Comparison of ENCODE assay signal across 9 mouse cellular contexts in the genomic region with DNA sequence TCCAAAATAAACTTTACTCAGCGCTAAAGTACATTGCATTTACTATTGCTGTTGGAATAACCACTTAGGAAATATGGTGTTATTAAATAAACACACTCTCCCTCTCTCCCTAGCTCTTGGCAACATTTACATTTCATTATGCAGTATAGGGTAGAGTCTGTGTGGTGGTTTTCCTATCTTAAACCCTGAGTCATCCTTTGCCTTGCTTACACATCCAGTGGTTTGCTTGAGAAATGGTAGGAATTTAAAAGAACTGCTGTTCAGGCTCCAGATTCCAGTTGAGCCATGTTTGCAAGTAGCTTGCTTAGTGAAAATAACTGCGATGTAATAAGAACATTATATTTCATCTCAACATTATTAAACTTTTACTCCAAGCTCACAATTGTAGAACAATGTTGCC. TPM values are rescaled to one million over a fixed set of nuclear protein-coding genes. Genes with fewer than 3 reads are reported as not detected.
DNase-seq lines count a peak whose midpoint lies in the region; ATAC-seq and TF ChIP-seq lines count a peak whose summit lies in the region.
"Had no signal": no experiment of that assay in that cellular context is flagged by ENCODE, and none has a peak within 500 bp of the region (broad histone marks: within the 10 kb centered on the region; RNA-seq: fewer than 3 reads in every experiment).

No protein-coding gene starts in this region.

- no peak overlapping the region for H3K9ac ChIP-seq in heart, embryonic 12.5 days
- peak overlapping the region; percentile 77 for H3K9ac ChIP-seq in hindbrain, embryonic 12.5 days
- H3K9ac ChIP-seq in midbrain, embryonic 13.5 days (replicated peaks): peak overlapping the region; percentile 88; the same call in 1 of the 2 replicates

- H3K4me1 ChIP-seq in heart, embryonic 12.5 days (replicated peaks): peaks cover 10% of the 10 kb centered on the region
- H3K4me1 ChIP-seq in hindbrain, embryonic 12.5 days: peaks cover 19% of the 10 kb centered on the region
- peaks cover 22% of the 10 kb centered on the region for H3K4me1 ChIP-seq in midbrain, embryonic 13.5 days (replicated peaks)

- intact Hi-C loops in heart, postnatal 25 days (cut with DNase I): loop anchor here (10.0 kb wide), 1 partner anchor 196 kb away; no protein-coding TSS in a partner anchor

- ATAC-seq in heart, embryonic 12.5 days (ENCODE audit: insufficient number of reproducible peaks, low FRiP score): no peak
- no peak for ATAC-seq in hindbrain, embryonic 12.5 days (ENCODE audit: low FRiP score)
- no peak for ATAC-seq in midbrain, embryonic 13.5 days
- no peak for ATAC-seq in megakaryocyte, adult 5-6 weeks (ENCODE audit: poor library complexity, severe bottlenecking)

- no peak for TF ChIP-seq POLR2A in brain, embryonic 14.5 days (IDR thresholded peaks at IDR 0.05; ENCODE audit: borderline replicate concordance, extremely low read depth, insufficient read depth, insufficient read length, poor library complexity, severe bottlenecking)

- no peak for TF ChIP-seq CTCF in brain, embryonic 14.5 days (IDR thresholded peaks at IDR 0.05; ENCODE audit: borderline replicate concordance, extremely low read depth, insufficient read depth, insufficient read length)

- no peak overlapping the region for H3K27ac ChIP-seq in heart, embryonic 12.5 days (ENCODE audit: poor library complexity, severe bottlenecking)
- H3K27ac ChIP-seq in hindbrain, embryonic 12.5 days: no peak overlapping the region; the same call in 1 of the 2 replicates
- 0 out of 2 replicates have a peak overlapping the region, but pooled peaks have one; percentile 16 for H3K27ac ChIP-seq in midbrain, embryonic 13.5 days

- no peaks in the 10 kb centered on the region for H3K9me3 ChIP-seq in heart, embryonic 12.5 days (replicated peaks)
- H3K9me3 ChIP-seq in hindbrain, embryonic 12.5 days (replicated peaks): no peaks in the 10 kb centered on the region
- H3K9me3 ChIP-seq in midbrain, embryonic 13.5 days: no peaks in the 10 kb centered on the region

- no peaks in the 10 kb centered on the region; the same call in 1 of the 2 replicates for H3K27me3 ChIP-seq in heart, embryonic 12.5 days (replicated peaks)
- H3K27me3 ChIP-seq in hindbrain, embryonic 12.5 days: no peaks in the 10 kb centered on the region
- no peaks in the 10 kb centered on the region for H3K27me3 ChIP-seq in midbrain, embryonic 13.5 days

- 52% methylated on average over 2 of the region's 2 CpGs for WGBS in heart, embryonic 12.5 days
- WGBS in hindbrain, embryonic 12.5 days: 61% methylated on average over 2 of the region's 2 CpGs
- WGBS in midbrain, embryonic 13.5 days: 52% methylated on average over 2 of the region's 2 CpGs

- no peak for DNase-seq in heart, postnatal 25 days (ENCODE audit: low spot score)
- peak; percentile 47 for DNase-seq in brain, embryonic 14.5 days (ENCODE audit: low read depth)
- no peak for DNase-seq in thymus, postnatal 36 days
- DNase-seq in thymus, adult 18-20 months: no peak
- DNase-seq: heart, adult 2 months had no signal

- peak overlapping the region; percentile 27 for H3K4me3 ChIP-seq in heart, embryonic 12.5 days
- H3K4me3 ChIP-seq in hindbrain, embryonic 12.5 days: peak overlapping the region; percentile 74
- peak overlapping the region; percentile 89 for H3K4me3 ChIP-seq in midbrain, embryonic 13.5 days (replicated peaks)

- no peaks in the 10 kb centered on the region for H3K36me3 ChIP-seq in heart, embryonic 12.5 days
- H3K36me3 ChIP-seq in hindbrain, embryonic 12.5 days: no peaks in the 10 kb centered on the region
- no peaks in the 10 kb centered on the region for H3K36me3 ChIP-seq in midbrain, embryonic 13.5 days

- H3K4me2 ChIP-seq in heart, embryonic 12.5 days: peak overlapping the region; percentile 47
- H3K4me2 ChIP-seq in hindbrain, embryonic 12.5 days (replicated peaks): peak overlapping the region; percentile 77
- H3K4me2 ChIP-seq in midbrain, embryonic 13.5 days (replicated peaks): peak overlapping the region; percentile 92

RNA-seq across cellular contexts. Expression of a gene that starts 3.3 kb away (rescaled TPM):
- polyA plus RNA-seq in heart, embryonic 12.5 days (2016; fragmentation: Nextera tagmentation; extraction: Ambion mirVana): 15.9 and 17.0 TPM in 2 replicates
- total RNA-seq in heart, postnatal 25 days (2021): 10 to 100 TPM; 11.0 to 13.5 TPM
- polyA plus RNA-seq in brain, embryonic 14.5 days (2012; rRNA removed): 6.5 and 10.7 TPM in 2 replicates
- 35.0 and 38.4 TPM in 2 replicates for polyA plus RNA-seq in hindbrain, embryonic 12.5 days (2016; fragmentation: Nextera tagmentation; extraction: Ambion mirVana)
- 20.3 and 20.8 TPM in 2 replicates for polyA plus RNA-seq in midbrain, embryonic 13.5 days (2015; fragmentation: Nextera tagmentation; extraction: Ambion mirVana)
- 0.14 TPM in 1 of 2 replicates, not detected in the other for total RNA-seq in megakaryocyte, adult 5-6 weeks (2015)
- 0.07 TPM in 1 of 2 replicates, not detected in the other for total RNA-seq in megakaryocyte, adult 5-6 weeks (2017)

Comparison
In these comparisons a context has a peak if more than half of its experiments do, and no peak if none do; other contexts are left out.
1. H3K4me3 ChIP-seq: peak in every context shown above with its lines; median percentile 89 in midbrain, embryonic 13.5 days; 74 in hindbrain, embryonic 12.5 days; 27 in heart, embryonic 12.5 days.